Mouse (Mus musculus) kidney, embryonic 14.5 days (tissue): ENCODE data around the gene Cct7. TPM values are rescaled to one million over a fixed set of nuclear protein-coding genes. Genes with fewer than 3 reads are reported as not detected.

ENCODE experiments used
- ATAC-seq: fragments of 200-750 bp; cut with Nextera tagmentation; 2 replicates; pipeline ENCODE4 v1.8.0; 2017; ENCODE audit warnings: moderate number of reproducible peaks, mild to moderate bottlenecking, moderate TSS enrichment, moderate library complexity; ENCODE audit not compliant: low FRiP score, low TSS enrichment
- H3K27ac ChIP-seq: fragments of 300-500 bp; sonication (generic); 2 replicates; pipeline ENCODE4 v1.5.1; 2014; ENCODE audit warnings: low read depth, mild to moderate bottlenecking, low read length, moderate library complexity, mixed read lengths
- H3K27me3 ChIP-seq: fragments of 300-500 bp; sonication (generic); 2 replicates; pipeline ENCODE4 v1.6.1; 2014; ENCODE audit warnings: mild to moderate bottlenecking, low read length; ENCODE audit not compliant: control insufficient read depth, insufficient read depth
- H3K36me3 ChIP-seq: fragments of 300-500 bp; sonication (generic); 2 replicates; pipeline ENCODE4 v1.6.1; 2014; ENCODE audit warnings: low read length, mixed read lengths; ENCODE audit not compliant: control insufficient read depth, insufficient read depth
- H3K4me1 ChIP-seq: fragments of 300-500 bp; sonication (generic); 2 replicates; pipeline ENCODE4 v1.6.1; 2014; ENCODE audit warnings: low read length, mixed read lengths; ENCODE audit not compliant: control insufficient read depth, insufficient read depth
- H3K4me2 ChIP-seq: fragments of 300-500 bp; sonication (generic); replicated peaks from 2 replicates; pipeline ENCODE4 v1.6.1; 2014; ENCODE audit warnings: low read depth, mild to moderate bottlenecking, low read length
- H3K4me3 ChIP-seq: fragments of 300-500 bp; sonication (generic); 2 replicates; pipeline ENCODE4 v1.5.1; 2014; ENCODE audit warnings: mild to moderate bottlenecking, low read length
- H3K9ac ChIP-seq: fragments of 300-500 bp; sonication (generic); 2 replicates; pipeline ENCODE4 v1.6.1; 2014; ENCODE audit warnings: low read depth, mild to moderate bottlenecking, low read length, moderate library complexity
- H3K9me3 ChIP-seq: fragments of 300-500 bp; sonication (generic); 2 replicates; pipeline ENCODE4 v1.6.1; 2016; ENCODE audit warnings: low read length; ENCODE audit not compliant: control insufficient read depth
- WGBS: fragments of 180-500 bp; shearing (Covaris S2); extraction: QIAGEN DNeasy Blood & Tissue Kit; methylation state at CpG from one replicate; pipeline ENCODE4 v1.1.7; 2014; 5-methylcytosine and 5-hydroxymethylcytosine counted together
- polyA plus RNA-seq: library from polyadenylated mRNA; unstranded; fragments of >200 nt; fragmentation: Nextera tagmentation; extraction: Ambion mirVana; gene quantifications from 2 replicates; pipeline ENCODE4 v1.2.1, GENCODE M21; 2014

Gene Cct7
- polyA plus RNA-seq, 1 experiment from 2014 or later: 576 TPM

DNA sequence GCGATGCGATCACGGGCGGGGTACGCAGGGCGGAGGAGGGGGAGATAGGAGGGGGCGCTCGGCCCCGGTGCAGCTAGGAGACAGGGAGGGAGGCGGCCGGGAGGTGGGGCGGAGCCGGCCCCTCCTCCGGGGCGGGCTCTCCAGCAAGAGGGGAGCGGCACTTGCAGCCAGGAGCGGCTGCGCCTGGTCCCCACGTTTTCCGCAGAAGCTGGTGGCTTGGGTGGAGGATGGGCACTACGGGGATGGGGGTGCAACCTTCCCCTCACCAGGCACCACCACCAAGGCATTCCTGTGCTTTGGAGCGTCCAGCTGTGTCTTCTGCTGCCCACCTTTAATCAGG, 51.6 kb downstream of the Cct7 start, which contains the start of gene Fbxo41:
Fbxo41 (minus strand) TSS at position 84 of the 340 bp plus-strand sequence.
- no peaks in the 10 kb centered on the region for H3K9me3 ChIP-seq
- H3K4me1 ChIP-seq: peaks cover 6% of the 10 kb centered on the region; the same call in 1 of the 2 replicates
- H3K27me3 ChIP-seq: peaks cover 30% of the 10 kb centered on the region
- H3K4me3 ChIP-seq: peak within 1 kb of the TSS; percentile 71
- H3K4me2 ChIP-seq: peak within 1 kb of the TSS; percentile 90
- peak within 1 kb of the TSS; percentile 52 for H3K9ac ChIP-seq
- ATAC-seq: peak; percentile 72
- no peak within 1 kb of the TSS for H3K27ac ChIP-seq
- no peaks in the 10 kb centered on the region for H3K36me3 ChIP-seq
- 3% methylated on average over 21 of the region's 22 CpGs for WGBS

DNA sequence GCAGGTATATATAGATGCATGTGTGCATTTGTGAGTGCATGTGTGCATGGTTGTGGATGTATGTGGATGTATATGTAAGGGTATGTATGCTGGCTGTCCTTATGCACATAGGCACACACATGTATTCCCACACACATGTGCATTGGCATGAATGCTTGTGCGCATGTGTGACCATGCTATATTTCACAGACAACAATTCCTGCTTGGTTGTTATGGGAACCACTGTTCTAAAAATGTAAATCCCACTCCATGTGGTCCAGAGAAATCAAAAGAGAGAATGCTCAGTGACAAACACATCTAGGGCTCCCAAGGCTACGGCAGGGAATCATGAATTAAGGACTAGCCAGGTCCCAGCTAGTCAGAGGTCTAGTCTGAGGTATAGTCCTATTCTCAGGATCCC, 53.6 kb downstream of the Cct7 start:
- Histone ChIP-seq H3K4me3 (no peak overlapping the region), H3K9ac (no peak overlapping the region), H3K4me2 (no peak overlapping the region), H3K27ac (no peak overlapping the region), H3K9me3 (no peaks in the 10 kb centered on the region), H3K27me3 (peaks cover 43% of the 10 kb centered on the region), H3K4me1 (peaks cover 6% of the 10 kb centered on the region; the same call in 1 of the 2 replicates), H3K36me3 (no peaks in the 10 kb centered on the region)
- WGBS: 83% methylated on average over 2 of the region's 2 CpGs
- no peak for ATAC-seq

DNA sequence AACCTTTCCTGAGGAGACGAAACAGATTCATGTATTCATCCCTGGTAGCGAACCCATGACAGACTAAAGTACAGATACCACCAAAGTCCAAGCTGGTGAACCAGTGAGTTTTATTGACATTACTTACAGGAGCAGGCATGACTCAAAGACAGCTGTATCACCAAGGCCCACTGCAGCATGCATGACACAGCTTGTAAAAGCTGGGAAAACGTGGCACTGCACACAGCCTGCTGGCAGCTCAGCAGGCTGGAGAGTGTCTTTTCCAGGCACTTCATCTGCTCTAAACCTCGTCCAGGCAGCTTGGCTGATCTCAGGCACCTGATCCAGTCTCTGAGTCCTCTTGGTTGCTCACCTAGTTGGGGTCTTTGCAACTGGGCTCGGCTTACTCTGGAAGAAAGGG, 57.3 kb downstream of the Cct7 start:
- no peaks in the 10 kb centered on the region for H3K9me3 ChIP-seq
- peaks cover 17% of the 10 kb centered on the region for H3K4me1 ChIP-seq
- no peak overlapping the region for H3K4me3 ChIP-seq
- H3K36me3 ChIP-seq: no peaks in the 10 kb centered on the region
- peaks cover 61% of the 10 kb centered on the region for H3K27me3 ChIP-seq
- H3K9ac ChIP-seq: no peak overlapping the region
- no peak overlapping the region for H3K27ac ChIP-seq
- no peak overlapping the region for H3K4me2 ChIP-seq
- ATAC-seq: no peak
- 50% methylated on average over 5 of the region's 5 CpGs for WGBS

DNA sequence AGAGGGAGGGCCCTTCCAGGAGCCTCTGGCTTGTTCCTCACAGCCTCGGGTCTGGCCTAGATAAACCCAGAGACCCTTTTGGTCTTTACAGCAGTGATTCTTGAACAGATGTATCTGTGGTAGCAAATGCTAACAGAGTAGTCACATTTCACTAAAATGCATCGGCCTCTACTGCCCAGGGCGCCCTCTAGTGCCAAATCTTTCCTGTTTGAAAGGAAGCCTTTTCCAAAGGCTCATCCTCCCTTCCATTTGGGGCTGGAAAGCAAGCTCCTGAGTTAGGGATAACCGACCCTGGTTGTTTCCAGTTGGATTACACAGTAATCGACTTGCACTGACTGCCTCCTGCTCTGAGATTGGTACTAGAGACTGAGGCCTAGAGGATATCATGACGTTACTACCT, 59.2 kb downstream of the Cct7 start:
- Histone ChIP-seq H3K9me3 (no peaks in the 10 kb centered on the region), H3K4me3 (no peak overlapping the region), H3K27ac (no peak overlapping the region), H3K9ac (no peak overlapping the region), H3K4me1 (peaks cover 17% of the 10 kb centered on the region), H3K36me3 (no peaks in the 10 kb centered on the region), H3K4me2 (no peak overlapping the region), H3K27me3 (peaks cover 74% of the 10 kb centered on the region)
- WGBS: 3% methylated on average over 6 of the region's 6 CpGs
- ATAC-seq: no peak

DNA sequence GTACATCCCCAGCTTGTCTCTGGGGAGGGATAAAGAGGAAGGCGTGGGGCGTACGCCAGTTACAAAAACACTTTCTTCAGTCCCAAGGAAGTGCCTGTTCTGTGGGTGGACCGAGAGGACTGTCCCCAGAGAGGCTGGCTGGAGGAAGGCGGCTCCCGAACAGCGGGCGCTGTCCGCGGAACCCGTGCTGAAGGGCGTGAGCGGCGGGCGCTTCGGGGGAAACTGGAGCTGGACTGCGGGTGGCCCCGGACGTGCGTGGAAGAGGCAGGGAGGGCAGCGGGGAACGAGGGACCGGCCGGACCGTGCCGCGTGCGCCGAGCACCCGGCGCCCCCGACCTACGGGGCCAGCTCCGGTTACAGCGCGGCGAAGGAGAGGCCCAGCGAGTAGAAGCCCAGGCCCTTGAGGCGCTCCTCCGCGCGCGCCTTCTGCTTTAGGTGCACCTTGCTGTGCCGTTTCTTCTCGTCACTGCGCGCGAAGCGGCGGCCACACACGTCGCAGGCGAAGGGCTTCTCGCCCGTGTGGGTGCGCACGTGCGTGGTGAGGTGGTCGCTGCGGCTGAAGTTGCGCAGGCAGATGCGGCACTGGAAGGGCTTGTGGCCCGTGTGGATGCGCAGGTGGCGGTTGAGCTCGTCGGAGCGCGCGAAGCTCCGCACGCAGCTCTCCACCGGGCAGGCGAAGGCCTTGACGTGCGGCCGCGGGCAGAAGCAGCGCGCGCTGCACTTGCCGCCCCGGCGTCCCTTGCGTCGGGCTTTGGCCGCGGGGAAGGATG, 60.2 kb downstream of the Cct7 start:
- no peak overlapping the region for H3K9ac ChIP-seq
- H3K4me2 ChIP-seq: peak overlapping the region; percentile 47
- H3K4me1 ChIP-seq: peaks cover 17% of the 10 kb centered on the region
- H3K4me3 ChIP-seq: peak overlapping the region; percentile 45
- H3K9me3 ChIP-seq: no peaks in the 10 kb centered on the region
- H3K27me3 ChIP-seq: peaks cover 78% of the 10 kb centered on the region
- ATAC-seq: peak; percentile 33
- H3K36me3 ChIP-seq: no peaks in the 10 kb centered on the region
- no peak overlapping the region for H3K27ac ChIP-seq
- WGBS: under 1% methylated on average over 86 of the region's 88 CpGs

DNA sequence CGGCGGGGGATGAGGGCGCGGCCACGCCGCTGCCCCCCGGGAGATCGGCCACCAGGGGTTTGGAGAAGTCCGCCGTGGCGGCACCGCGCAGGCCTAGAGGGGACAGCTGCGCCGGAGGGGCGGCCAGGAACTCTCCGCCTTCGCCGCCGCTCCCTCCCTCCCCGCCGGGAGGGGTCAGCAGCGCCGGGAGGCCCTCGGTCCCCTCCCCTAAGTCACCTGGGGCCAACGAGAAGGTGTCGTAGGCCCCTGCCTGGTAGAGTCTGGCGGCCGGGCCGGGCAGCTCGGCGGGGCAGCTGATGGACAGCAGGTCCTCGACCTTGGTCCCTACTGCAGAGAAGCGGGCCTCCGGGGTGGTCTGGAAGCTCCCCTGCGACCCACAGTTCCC, 60.7 kb downstream of the Cct7 start:
- Histone ChIP-seq H3K27me3 (peaks cover 78% of the 10 kb centered on the region), H3K9ac (no peak overlapping the region), H3K4me2 (peak overlapping the region; percentile 47), H3K4me3 (peak overlapping the region; percentile 45), H3K4me1 (peaks cover 17% of the 10 kb centered on the region), H3K9me3 (no peaks in the 10 kb centered on the region), H3K27ac (no peak overlapping the region), H3K36me3 (no peaks in the 10 kb centered on the region)
- WGBS: 0% methylated on average over 23 of the region's 36 CpGs
- ATAC-seq: peak; percentile 9; the same call in 1 of the 2 replicates

DNA sequence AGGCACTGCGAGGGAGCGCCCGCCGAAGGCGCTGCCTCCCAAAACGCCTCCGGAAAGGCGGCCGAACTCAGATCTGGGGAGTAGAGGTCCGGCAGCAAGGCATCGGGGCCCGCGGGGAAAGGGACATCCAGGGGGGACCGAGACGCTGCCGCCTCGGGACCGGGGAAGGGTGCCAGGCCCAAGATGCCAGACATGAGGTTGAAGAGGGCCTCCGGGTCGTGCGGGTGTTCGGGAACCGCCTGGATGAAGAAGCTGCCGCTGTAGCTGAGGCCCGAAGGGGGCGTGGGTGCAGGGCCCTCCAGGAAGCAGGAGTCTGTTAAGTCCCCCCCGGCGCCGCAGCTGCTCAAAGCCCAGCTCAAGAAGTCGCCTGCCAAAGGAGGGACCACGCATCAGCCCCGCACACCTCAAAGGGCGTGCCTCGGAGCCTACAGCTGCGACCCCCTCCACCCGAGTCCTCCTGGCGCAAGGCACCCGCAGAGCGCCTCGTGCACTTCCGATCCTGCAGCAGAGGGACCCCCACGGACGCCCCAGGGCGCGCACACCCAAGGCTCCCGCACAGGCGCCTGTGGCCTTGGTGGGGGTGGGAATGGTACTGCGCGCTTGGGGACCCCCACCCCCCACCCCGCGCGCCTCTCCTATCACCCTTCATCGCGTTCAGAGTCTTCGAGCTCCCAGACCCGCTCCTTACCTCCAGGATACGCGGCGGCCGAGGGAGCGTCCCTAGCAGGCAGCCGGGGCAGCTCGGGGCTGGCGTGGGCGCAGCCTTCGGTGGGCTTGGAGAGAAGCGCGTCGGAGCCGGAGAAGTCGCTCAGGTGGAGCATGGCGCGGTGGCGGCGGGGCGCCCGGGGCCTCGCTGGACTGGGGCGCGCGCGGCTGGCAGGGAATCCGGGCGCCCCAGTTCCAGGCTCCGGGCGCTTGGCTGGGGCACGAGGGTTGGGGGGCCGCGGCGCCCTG, 61.5 kb downstream of the Cct7 start:
- no peaks in the 10 kb centered on the region for H3K9me3 ChIP-seq
- peak overlapping the region; percentile 71 for H3K4me2 ChIP-seq
- no peaks in the 10 kb centered on the region for H3K36me3 ChIP-seq
- H3K4me1 ChIP-seq: peaks cover 17% of the 10 kb centered on the region
- peak; percentile 44; the same call in 1 of the 2 replicates for ATAC-seq
- no peak overlapping the region for H3K27ac ChIP-seq
- peaks cover 78% of the 10 kb centered on the region for H3K27me3 ChIP-seq
- peak overlapping the region; percentile 45 for H3K4me3 ChIP-seq
- 1% methylated on average over 90 of the region's 90 CpGs for WGBS
- H3K9ac ChIP-seq: no peak overlapping the region

DNA sequence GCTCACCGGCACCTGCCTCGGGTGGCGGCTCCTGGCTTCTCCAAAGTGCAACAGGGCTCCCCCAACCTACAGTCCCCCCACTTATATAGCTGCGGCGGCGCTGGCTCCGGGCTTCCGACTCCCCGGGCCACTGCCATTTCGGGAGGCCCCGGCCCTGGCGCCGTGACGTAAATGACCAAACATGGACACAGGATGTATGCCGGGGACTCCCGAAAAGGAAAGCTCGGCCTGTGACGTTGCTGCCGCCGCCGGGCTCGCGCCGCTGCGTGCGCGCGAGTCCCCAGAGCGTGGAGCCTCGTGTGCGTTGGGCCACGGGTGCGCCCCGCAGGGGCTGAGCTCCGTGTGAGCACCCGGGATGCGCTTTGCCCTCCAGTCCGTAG, 62.2 kb downstream of the Cct7 start, which contains the start of gene Egr4:
Egr4 (minus strand) TSS at position 59 of the 380 bp plus-strand sequence.
- Histone ChIP-seq H3K9ac (no peak within 1 kb of the TSS), H3K4me2 (peak within 1 kb of the TSS; percentile 71), H3K36me3 (no peaks in the 10 kb centered on the region), H3K27me3 (peaks cover 78% of the 10 kb centered on the region), H3K9me3 (no peaks in the 10 kb centered on the region), H3K27ac (no peak within 1 kb of the TSS), H3K4me3 (peak within 1 kb of the TSS; percentile 45), H3K4me1 (peaks cover 17% of the 10 kb centered on the region)
- WGBS: 2% methylated on average over 38 of the region's 38 CpGs
- peak; percentile 51; the same call in 1 of the 2 replicates for ATAC-seq
